Mouse (Mus musculus) embryonic stem cell, embryonic (primary cell): ENCODE results near the gene Ace.

Experiments
- CTCF ChIA-PET, 4 experiments: fragments of 300-600 bp in 2 of 4; fragments of 350-600 bp in 2 of 4; sonication (Branson Sonifier 250); formaldehyde crosslinking; loops; one replicate each; lab custom pipeline; 2022; ENCODE audit warnings: inconsistent platforms in 2 of 4; lab: Charles Lee
- POLR2A ChIA-PET, 4 experiments: fragments of 300-600 bp in 2 of 4; fragments of 350-600 bp in 2 of 4; sonication (Branson Sonifier 250); formaldehyde crosslinking; loops; one replicate each; lab custom pipeline; 2022; ENCODE audit warnings: antibody characterized with exemption in 4 of 4, inconsistent platforms in 1 of 4; lab: Charles Lee

Ace gene

DNA sequence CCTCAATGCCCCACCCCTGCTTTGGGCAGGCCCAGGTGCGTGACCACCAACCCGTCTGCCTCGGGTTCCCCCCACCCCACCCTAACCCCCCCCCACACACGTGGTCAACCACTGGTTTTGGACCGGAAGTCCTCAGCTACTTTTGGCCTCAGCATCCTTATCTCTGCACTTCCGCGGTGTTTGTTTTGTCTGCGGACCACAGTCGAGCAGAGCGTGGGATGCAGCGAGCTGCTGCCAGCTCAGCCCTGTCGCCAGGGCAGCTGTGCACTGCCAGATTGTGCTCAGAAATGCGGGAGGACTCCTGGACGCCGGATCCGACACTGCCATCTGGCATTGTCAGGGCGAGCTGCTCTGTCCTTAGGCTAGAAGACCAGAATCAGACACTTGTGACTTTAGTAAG, 8.4 kb upstream of the Ace start:
- ChIA-PET CTCF (interaction anchor here in 3 of 4 experiments (0.5 to 1.3 kb wide), 6 partner anchors 9 to 317 kb away, joined by 3 to 5 read pairs (median 3); no protein-coding TSS in a partner anchor), POLR2A (interaction anchor here in 3 of 4 experiments (0.5 to 5.5 kb wide), 36 partner anchors 9 to 585 kb away, joined by 3 to 39 read pairs (median 4); partner anchors contain the start of genes Ace (in 1 of the 3), Ccdc47 (in 1 of the 3), Dcaf7 (in 1 of the 3) and Map3k3 (in 1 of the 3))

DNA sequence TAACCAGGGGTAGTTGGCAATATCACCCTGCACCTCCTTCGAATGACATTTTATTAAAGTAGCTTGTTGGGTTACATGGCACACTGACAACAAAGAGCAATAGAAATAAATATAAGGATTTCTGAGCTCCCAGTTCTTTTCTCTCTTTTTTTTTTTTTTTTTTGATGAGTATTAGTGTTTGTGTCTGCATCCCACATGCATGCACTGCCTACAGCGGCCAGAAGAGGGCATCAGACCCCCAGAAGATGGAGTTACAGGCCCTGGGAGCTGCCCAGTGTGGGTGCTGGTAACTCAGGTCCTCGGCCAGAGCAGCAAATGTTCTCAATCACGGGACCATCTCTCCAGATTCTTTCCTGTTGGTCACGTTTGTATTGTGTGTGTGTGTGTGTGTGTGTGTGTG, 3.1 kb upstream of the Ace start:
- ChIA-PET CTCF (interaction anchor here (0.6 to 1.6 kb wide), 45 partner anchors 9 to 819 kb away, joined by 3 to 11 read pairs (median 4); partner anchors contain the start of genes Ace3 (in 1 of the 4), Cyb561 (in 1 of the 4), Dcaf7 (in 1 of the 4) and Map3k3 (in 1 of the 4)), POLR2A (interaction anchor here in 2 of 4 experiments (0.6 to 1.1 kb wide), 11 partner anchors 9 to 814 kb away, joined by 3 to 5 read pairs (median 4); no protein-coding TSS in a partner anchor)

DNA sequence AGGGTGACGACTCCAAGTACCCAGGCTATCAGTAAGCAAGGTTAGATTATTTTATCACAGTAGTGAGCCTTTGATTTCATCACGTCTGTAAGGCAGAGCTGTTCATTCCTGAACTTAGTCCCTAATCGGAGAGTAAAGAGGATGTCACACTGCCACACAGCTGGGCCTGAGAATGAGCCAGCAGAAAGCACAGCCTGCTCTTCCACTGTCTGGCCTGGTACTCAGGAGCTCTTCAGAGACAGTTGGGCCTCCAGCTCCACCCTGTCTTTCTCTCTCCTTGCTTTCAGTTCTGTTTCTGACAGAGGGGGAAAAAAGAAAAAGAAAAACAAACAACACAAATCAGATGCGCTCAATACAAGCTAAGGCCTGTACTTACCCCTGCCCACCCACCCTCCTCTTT, 1.5 kb upstream of the Ace start:
- ChIA-PET POLR2A (interaction anchor here in 3 of 4 experiments (0.6 to 1.8 kb wide), 5 partner anchors 9 to 22 kb away, joined by 3 to 8 read pairs (median 6); partner anchors contain the start of gene Cyb561 (in 2 of the 3)), CTCF (interaction anchor here in 3 of 4 experiments (0.7 to 1.2 kb wide), 3 partner anchors 22 to 165 kb away, joined by 3 read pairs; no protein-coding TSS in a partner anchor)

DNA sequence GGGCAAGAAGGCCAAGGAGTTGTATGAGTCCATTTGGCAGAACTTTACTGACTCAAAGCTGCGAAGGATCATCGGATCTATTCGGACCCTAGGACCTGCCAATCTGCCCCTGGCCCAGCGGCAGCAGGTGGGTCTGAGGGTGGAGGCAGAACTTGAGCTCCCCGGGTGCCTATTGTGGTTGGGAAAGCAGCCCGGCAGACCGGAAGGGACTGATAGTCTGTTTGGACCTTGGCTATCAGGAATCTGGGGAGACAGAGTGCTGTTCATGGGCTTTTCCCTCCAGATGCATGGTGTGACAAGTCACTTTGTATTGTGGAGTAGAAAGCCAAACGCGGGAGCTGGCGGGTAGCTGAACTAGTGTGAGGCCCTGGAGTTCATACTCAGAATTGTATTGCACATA, 1.2 kb downstream of the Ace start:
- ChIA-PET POLR2A (interaction anchor here (0.6 to 3.2 kb wide), 18 partner anchors 9 to 616 kb away, joined by 3 to 17 read pairs (median 4); partner anchors contain the start of genes Dcaf7 (in 2 of the 4) and Map3k3 (in 1 of the 4)), CTCF (interaction anchor here (0.6 to 1.7 kb wide), 15 partner anchors 9 to 295 kb away, joined by 3 to 6 read pairs (median 4); no protein-coding TSS in a partner anchor)

DNA sequence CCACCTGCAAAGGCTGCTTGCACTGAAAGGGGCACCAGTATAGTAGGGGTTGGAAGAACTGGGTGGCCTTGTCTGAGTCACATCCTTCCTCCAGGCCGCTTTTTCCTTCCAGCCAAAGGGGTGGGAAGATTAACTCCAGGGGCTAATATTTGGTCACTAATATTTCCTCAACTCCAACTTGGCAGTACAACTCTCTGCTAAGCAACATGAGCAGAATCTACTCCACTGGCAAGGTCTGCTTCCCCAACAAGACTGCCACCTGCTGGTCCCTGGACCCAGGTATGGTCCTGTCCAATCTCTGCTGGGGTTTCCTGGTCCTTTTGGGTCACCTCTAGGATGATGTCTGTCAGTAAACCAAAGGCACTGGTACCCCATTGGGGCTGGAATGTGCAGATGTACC, 1.8 kb downstream of the Ace start:
- ChIA-PET CTCF (interaction anchor here in 3 of 4 experiments (0.6 to 1.7 kb wide), 6 partner anchors 13 to 173 kb away, joined by 3 to 6 read pairs (median 4); no protein-coding TSS in a partner anchor), POLR2A (interaction anchor here in 3 of 4 experiments (0.6 to 3.2 kb wide), 10 partner anchors 10 to 615 kb away, joined by 3 to 17 read pairs (median 5); partner anchors contain the start of gene Map3k3 (in 1 of the 3))

DNA sequence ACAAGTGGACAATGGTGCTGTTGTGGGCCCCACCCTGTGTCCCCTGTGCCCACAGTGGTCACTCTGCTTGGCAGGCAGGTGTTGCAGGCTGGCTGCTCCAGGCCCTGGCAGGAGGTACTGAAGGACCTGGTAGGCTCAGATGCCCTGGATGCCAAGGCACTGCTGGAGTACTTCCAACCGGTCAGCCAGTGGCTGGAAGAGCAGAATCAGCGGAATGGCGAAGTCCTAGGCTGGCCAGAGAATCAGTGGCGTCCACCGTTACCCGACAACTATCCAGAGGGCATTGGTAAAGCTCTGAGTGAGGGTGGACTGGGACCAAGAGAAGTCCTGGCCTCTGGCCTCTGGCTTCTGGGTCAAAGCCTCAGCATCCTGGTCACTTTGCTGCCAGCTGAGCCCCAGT, 6.8 kb downstream of the Ace start:
- POLR2A ChIA-PET, result interaction anchor here in 2 of 4 experiments (0.6 to 1.2 kb wide), 2 partner anchors 15 to 109 kb away, joined by 3 to 4 read pairs; no protein-coding TSS in a partner anchor

DNA sequence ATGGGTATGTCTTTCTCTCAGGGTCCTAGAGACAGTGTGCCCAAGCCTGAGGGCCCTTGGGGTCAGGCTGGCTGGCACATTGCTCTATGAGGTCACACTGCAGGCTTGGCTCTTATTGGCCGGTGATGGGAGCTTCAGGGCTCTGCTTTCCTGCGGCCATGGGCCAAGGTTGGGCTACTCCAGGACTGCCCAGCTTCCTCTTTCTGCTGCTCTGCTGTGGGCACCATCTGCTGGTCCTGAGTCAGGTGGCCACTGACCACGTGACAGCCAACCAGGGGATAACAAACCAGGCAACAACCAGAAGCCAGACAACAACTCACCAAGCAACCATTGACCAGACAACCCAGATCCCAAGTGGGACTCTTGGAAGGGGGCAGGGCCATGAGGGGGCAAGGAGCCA, 7.3 kb downstream of the Ace start:
- POLR2A ChIA-PET, result interaction anchor here in 1 of 4 experiments (1.2 kb wide), 1 partner anchor 109 kb away, joined by 3 read pairs; no protein-coding TSS in a partner anchor

More for the DNA sequence above, 6.8 kb downstream of the Ace start:
- CTCF ChIA-PET, result interaction anchor here in 3 of 4 experiments (0.6 to 1.2 kb wide), 3 partner anchors 28 to 52 kb away, joined by 4 to 7 read pairs (median 5); no protein-coding TSS in a partner anchor

DNA sequence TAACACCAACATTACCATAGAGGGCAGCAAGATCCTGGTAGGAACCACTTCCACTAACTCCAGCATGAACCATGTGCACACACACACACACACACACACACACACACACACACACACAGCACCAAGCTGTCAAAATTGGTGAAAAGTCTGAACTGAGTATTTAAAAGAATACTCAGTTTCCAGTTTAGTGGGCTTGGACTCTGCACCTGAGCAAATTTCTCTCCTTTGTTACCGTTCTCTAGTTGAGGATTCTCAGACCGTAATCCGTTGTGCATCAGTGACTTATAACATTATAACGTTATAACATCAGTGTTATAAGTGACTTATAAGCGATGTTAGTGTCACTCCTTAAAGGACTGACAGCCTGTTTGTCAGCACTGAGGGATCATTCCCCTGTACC, 7.9 kb downstream of the Ace start:
- CTCF ChIA-PET, result no interaction called here
- POLR2A ChIA-PET, result no interaction called here

More for the DNA sequence above, 7.3 kb downstream of the Ace start:
- CTCF ChIA-PET, result no interaction called here

DNA sequence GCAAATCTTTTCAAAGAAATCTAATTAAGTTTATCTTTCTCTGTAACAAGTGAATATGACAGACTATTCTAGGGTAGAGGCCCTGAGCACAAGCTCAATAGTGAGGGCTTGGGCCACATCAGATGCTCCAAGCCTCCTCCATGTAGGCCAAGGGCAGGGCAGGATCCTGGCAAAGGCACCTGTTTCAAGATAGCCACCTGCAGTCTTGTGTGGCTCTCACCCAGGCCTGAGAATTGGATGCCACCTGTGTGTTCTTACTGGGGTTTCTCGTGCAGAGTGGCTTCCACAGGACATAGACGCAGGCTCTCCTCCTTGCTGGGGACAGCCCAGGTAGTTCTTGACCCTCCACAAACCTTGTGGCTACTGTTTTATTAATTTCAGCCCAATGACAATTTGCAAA, 10.5 kb downstream of the Ace start:
- ChIA-PET POLR2A (interaction anchor here in 3 of 4 experiments (0.6 to 1.9 kb wide), 5 partner anchors 10 to 216 kb away, joined by 3 to 5 read pairs (median 3); partner anchors contain the start of gene Cyb561 (in 2 of the 3)), CTCF (interaction anchor here in 1 of 4 experiments (0.6 kb wide), 1 partner anchor 13 kb away, joined by 4 read pairs; no protein-coding TSS in a partner anchor)

DNA sequence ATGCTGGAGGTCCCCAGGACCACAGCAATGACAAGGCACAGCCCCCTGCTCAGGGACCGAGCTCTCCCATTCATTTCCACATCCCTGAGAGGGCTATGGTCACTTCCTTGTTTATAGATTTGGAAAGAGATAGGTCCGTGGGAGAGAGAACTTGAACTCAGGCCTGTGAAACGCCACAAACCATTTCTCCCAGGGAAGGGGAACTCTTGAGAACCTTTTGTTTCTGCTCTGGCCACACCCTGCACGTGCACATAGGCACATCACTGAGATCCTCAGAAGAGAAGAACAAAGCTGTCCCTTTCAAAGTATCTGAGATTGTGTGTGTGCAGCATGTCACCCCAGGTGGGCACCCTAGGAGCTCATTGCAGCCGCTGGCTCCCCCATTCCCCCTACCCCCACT, 10.9 kb downstream of the Ace start:
- ChIA-PET CTCF (interaction anchor here in 1 of 4 experiments (0.6 kb wide), 1 partner anchor 14 kb away, joined by 4 read pairs; no protein-coding TSS in a partner anchor), POLR2A (interaction anchor here (0.6 to 1.9 kb wide), 8 partner anchors 9 to 613 kb away, joined by 3 to 5 read pairs (median 3); partner anchors contain the start of gene Cyb561 (in 1 of the 4))

DNA sequence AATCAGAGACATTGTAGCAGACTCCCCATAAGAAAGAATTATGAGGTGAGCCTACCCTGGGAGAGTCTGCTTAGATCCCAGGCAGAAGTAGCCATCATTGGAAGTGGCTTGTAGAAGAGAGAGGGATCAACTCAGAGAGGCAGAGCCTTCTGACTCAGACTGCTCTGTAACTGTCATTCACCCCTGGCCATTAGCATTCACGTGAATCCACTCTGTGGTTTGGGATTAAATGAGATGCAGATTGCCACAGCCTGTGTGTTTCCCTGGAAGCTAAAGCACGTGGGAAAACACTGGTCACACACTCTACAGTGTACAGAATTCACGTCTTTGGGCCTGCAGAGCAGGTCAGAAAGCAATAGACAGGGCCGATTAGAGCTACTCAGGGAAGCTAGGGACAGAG, 16.7 kb downstream of the Ace start:
- POLR2A ChIA-PET, result interaction anchor here in 3 of 4 experiments (0.7 to 1.3 kb wide), 5 partner anchors 16 to 96 kb away, joined by 3 to 4 read pairs (median 3); no protein-coding TSS in a partner anchor

DNA sequence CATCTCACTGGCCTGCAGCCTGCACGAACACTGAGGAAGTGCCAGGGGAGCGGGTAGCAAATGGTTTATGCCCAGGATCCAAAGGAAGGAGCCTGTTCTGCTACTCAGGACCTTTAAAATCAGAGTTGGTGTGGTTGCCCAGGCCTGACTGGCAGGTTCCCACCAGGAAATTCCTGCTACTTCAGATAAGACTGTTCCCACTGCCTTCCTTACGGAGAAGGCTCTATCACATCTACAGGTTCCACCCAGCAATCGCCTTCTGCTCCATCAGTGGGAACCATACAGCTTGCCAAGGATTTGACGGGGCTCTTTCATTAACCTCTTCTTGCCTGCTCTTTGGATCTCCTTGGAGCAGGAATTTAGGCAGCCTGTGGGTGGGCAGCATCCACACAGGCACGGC, 19.7 kb downstream of the Ace start:
- POLR2A ChIA-PET, result interaction anchor here in 3 of 4 experiments (0.6 to 1.8 kb wide), 7 partner anchors 9 to 513 kb away, joined by 3 to 5 read pairs (median 3); partner anchors contain the start of genes Cyb561 (in 1 of the 3) and Dcaf7 (in 1 of the 3)

More for the DNA sequence above, 16.7 kb downstream of the Ace start:
- CTCF ChIA-PET, result interaction anchor here in 1 of 4 experiments (0.5 kb wide), 1 partner anchor 758 kb away, joined by 3 read pairs; no protein-coding TSS in a partner anchor

DNA sequence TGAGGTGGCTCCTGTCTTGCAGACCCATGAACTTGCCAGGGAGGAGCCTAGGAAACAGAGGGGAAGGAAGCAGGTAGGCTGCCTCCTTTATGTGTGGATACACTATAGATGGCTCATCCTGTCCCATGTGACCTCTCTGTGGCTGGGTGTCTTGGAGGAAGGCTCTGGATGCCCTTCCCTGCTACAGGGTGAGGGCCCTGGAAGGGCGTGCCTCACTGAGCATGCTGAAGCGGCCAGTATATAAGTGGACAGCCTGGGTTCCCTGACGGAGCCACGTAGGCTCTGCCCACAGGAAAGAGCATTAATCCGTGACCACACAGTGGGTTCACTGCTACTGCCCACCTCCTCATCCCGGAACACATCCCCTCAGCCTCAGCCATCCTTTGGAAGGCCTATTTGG, 21.7 kb downstream of the Ace start:
- POLR2A ChIA-PET, result interaction anchor here in 2 of 4 experiments (0.6 to 1.8 kb wide), 5 partner anchors 10 to 96 kb away, joined by 3 to 5 read pairs (median 4); partner anchors contain the start of gene Map3k3 (in 1 of the 2)
- CTCF ChIA-PET, result interaction anchor here in 1 of 4 experiments (0.5 kb wide), 1 partner anchor 1215 kb away, joined by 3 read pairs; no protein-coding TSS in a partner anchor

More for the DNA sequence above, 19.7 kb downstream of the Ace start:
- CTCF ChIA-PET, result interaction anchor here (0.7 to 1.3 kb wide), 4 partner anchors 19 to 61 kb away, joined by 3 to 4 read pairs (median 3); no protein-coding TSS in a partner anchor

DNA sequence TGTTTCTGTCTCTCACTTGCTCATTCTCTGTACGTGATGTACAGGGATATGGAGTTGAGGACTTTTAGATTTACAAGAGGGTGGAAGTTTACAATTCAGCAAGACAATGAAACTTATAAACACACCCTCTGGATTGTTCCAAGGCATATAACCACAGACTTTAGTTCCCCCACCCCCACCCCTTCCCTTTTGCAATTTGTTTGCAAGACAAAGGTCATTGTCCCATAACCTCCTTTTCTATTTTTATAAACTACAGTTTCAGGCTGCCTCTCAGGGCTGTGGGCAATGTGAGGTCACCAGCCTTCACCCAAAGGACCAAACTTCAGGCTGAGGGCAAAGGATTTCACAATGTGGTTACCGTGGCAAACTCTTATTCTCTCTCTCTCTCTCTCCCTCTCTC, 22.5 kb downstream of the Ace start:
- POLR2A ChIA-PET, result no interaction called here
- CTCF ChIA-PET, result no interaction called here

DNA sequence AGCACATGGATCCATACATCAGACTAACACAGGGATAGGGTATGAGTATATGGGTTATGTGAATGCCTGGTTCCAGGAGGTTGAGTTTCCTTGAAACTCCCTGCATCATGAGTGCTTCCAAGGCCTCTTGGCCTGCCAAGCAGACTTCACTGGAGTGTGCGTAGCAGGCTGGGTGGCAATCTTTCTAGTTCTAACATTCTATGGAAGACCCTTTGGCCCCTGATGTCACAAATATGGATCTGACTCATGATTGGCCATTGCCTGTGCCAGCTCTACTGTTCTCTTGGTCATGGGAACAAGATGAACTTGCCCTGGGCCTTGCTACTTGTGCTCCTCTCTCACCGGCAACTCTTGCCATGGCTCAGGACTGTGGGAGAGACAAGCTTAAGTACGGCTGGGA, 26.6 kb downstream of the Ace start, which contains the start of gene Ace3:
Gene Ace3, plus strand, starts transcription at position 301 of the 400 bp plus-strand sequence.
- POLR2A ChIA-PET, result interaction anchor here in 1 of 4 experiments (1.7 kb wide), 1 partner anchor 29 kb away, joined by 3 read pairs; no protein-coding TSS in a partner anchor
- CTCF ChIA-PET, result interaction anchor here in 1 of 4 experiments (0.5 kb wide), 1 partner anchor 30 kb away, joined by 4 read pairs; no protein-coding TSS in a partner anchor

DNA sequence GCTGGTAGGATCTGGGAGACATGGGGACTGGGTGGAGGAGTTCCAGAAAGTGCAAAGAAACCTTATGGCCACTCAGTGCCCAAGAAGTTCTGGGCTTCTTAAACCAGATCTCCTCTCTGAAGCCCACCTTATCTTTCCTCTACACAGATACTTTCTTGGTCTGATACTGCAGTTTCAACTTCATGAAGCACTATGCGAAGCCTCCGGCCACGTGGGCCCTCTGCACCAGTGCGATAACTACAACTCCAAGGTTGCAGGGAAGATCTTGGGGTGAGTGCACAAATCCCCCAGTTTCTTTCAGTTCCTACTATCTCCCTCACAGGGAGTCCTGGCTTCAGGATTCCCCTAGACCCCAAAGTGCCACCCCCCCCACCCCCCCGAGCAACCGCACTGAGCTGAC, 32.3 kb downstream of the Ace start:
- POLR2A ChIA-PET, result interaction anchor here in 1 of 4 experiments (0.7 kb wide), 1 partner anchor 1120 kb away, joined by 3 read pairs; no protein-coding TSS in a partner anchor
- CTCF ChIA-PET, result interaction anchor here in 1 of 4 experiments (0.6 kb wide), 1 partner anchor 389 kb away, joined by 4 read pairs; no protein-coding TSS in a partner anchor

DNA sequence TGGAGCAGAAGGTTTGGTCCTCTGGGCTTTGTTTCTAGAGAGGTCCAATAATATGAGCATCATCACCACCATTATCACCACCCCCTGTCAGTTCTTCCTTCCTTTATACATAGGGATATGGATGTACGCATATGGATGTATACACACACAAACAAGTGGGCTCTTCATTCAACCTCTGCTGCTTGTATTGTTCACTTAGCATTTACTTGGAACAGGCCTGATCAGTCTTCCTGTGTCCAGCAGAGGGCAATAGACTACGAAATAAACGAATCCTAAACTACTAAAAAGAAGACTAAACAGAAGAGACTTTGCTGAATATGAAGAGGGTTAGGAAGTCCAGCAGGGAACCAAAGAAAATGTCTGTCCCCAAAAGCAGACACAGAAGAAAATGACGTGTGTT, 34.0 kb downstream of the Ace start:
- ChIA-PET CTCF (interaction anchor here in 2 of 4 experiments (0.6 to 1.0 kb wide), 2 partner anchors 25 to 901 kb away, joined by 3 to 4 read pairs; no protein-coding TSS in a partner anchor), POLR2A (interaction anchor here in 2 of 4 experiments (0.5 to 1.1 kb wide), 3 partner anchors 32 to 76 kb away, joined by 3 to 4 read pairs (median 3); no protein-coding TSS in a partner anchor)

DNA sequence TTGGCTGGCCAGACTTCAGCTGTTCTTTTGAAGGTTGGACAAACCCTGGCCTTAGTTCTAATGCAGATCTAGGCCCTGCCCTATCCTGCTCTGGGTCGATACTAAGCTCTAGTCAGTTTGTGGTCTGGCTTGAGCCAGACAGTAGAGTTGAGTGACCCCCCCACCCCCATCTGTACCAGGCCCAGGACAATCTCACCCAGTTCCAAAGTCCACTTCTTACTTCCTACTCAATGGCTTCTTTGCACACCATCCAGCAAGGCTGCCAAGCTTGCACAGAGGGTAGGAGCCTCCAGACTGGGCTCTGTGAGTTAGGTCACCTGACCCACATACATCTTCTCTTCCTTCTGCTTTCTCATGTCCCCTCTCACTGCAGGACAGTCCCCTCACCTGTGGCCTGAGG, 36.8 kb downstream of the Ace start:
- POLR2A ChIA-PET, result no interaction called here
- CTCF ChIA-PET, result interaction anchor here in 2 of 4 experiments (0.6 to 1.0 kb wide), 2 partner anchors 77 kb away, joined by 3 read pairs; no protein-coding TSS in a partner anchor
